Mouse (Mus musculus) lung, adult 2 months (tissue): ENCODE data around the gene Scamp3.

Source experiments
- CTCF ChIP-seq: fragments of 200-500 bp; IDR thresholded peaks from 2 replicates; pipeline ENCODE4 v1.5.1; 2011; ENCODE audit warnings: mild to moderate bottlenecking, low read length, control low read depth; ENCODE audit not compliant: insufficient read depth
- POLR2A ChIP-seq: fragments of 200-500 bp; IDR thresholded peaks from 2 replicates; pipeline ENCODE4 v1.6.1; 2011; ENCODE audit warnings: low read depth, mild to moderate bottlenecking, control low read depth, low read length, borderline replicate concordance; ENCODE audit errors: extremely low read depth

DNA sequence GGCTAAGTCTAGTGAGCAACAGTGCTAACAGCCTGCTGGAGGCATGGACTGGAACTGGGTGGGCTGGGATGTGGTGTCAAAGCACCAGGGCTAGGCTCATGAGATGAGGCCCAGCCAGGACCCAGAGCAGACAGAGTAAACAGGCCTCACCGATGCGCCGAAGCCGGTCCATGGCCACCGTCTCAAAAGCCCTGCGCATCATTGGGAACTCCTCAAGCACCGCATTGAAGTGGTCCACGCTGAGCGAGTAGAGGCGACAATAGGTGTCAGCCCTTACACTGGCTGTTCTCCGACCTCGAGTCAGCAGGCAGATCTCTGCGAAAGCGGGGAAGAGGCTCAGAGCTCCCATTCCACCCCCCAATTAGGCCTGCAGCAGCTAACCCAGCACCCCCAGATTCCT, 28.7 kb upstream of the Scamp3 start:
- TF ChIP-seq POLR2A, result no peak
- TF ChIP-seq CTCF, result no peak
